Mouse (Mus musculus) kidney, postnatal 0 days (tissue): ENCODE data around the gene Tent4b. TPM values are rescaled to one million over a fixed set of nuclear protein-coding genes. Genes with fewer than 3 reads are reported as not detected.

Experiments
- ATAC-seq: fragments of 200-750 bp; cut with Nextera tagmentation; replicated peaks from 2 replicates; pipeline ENCODE4 v1.8.0; 2017; ENCODE audit warnings: low read depth, moderate number of reproducible peaks, moderate TSS enrichment, moderate library complexity; ENCODE audit not compliant: low FRiP score
- DNase-seq: peaks from one replicate; pipeline ENCODE4 v3.0.0-alpha.2; 2016; ENCODE audit warnings: low spot score
- H3K27ac ChIP-seq: fragments of 300-500 bp; sonication (generic); 2 replicates; pipeline ENCODE4 v1.5.1; 2014; ENCODE audit warnings: mild to moderate bottlenecking
- H3K27me3 ChIP-seq: fragments of 300-500 bp; sonication (generic); 2 replicates; pipeline ENCODE4 v1.6.1; 2014; ENCODE audit warnings: low read length, mixed read lengths; ENCODE audit not compliant: insufficient read depth
- H3K36me3 ChIP-seq: fragments of 300-500 bp; sonication (generic); 2 replicates; pipeline ENCODE4 v1.6.1; 2014; ENCODE audit warnings: low read length, mixed read lengths; ENCODE audit not compliant: insufficient read depth
- H3K4me1 ChIP-seq: fragments of 300-500 bp; sonication (generic); replicated peaks from 2 replicates; pipeline ENCODE4 v1.6.1; 2014; ENCODE audit warnings: antibody characterized with exemption, low read length, mixed read lengths; ENCODE audit not compliant: insufficient read depth
- H3K4me2 ChIP-seq: fragments of 300-500 bp; sonication (generic); 2 replicates; pipeline ENCODE4 v1.6.1; 2014; ENCODE audit warnings: mild to moderate bottlenecking, low read length, moderate library complexity, mixed read lengths
- H3K4me3 ChIP-seq: fragments of 300-500 bp; sonication (generic); replicated peaks from 2 replicates; pipeline ENCODE4 v1.5.1; 2014; ENCODE audit warnings: low read depth, low read length
- H3K9ac ChIP-seq: fragments of 300-500 bp; sonication (generic); 2 replicates; pipeline ENCODE4 v1.6.1; 2014; ENCODE audit warnings: low read depth, low read length
- H3K9me3 ChIP-seq: fragments of 300-500 bp; sonication (generic); replicated peaks from 2 replicates; pipeline ENCODE4 v1.6.1; 2016; ENCODE audit warnings: low read length, inconsistent platforms, mixed read lengths
- CTCF ChIP-seq: IDR thresholded peaks from 2 replicates; pipeline ENCODE4 v1.5.1; 2016; ENCODE audit warnings: antibody characterized with exemption, low read depth, mild to moderate bottlenecking, moderate library complexity
- WGBS: fragments of 180-500 bp; shearing (Covaris S2); extraction: QIAGEN DNeasy Blood & Tissue Kit; methylation state at CpG from one replicate; pipeline ENCODE4 v1.1.7; 2014; 5-methylcytosine and 5-hydroxymethylcytosine counted together
- polyA plus RNA-seq: library from polyadenylated mRNA; unstranded; fragments of >200 nt; fragmentation: Nextera tagmentation; extraction: Ambion mirVana; gene quantifications from 2 replicates; pipeline ENCODE4 v1.2.1, GENCODE M21; 2015

Tent4b gene
- polyA plus RNA-seq, 1 experiment from 2014 or later = 7.6 TPM

GRCm38 (mm10) chr8:88225358-88225757, 26.3 kb downstream of the Tent4b start:
- DNase-seq (no peak), ATAC-seq (no peak)
- H3K4me2 ChIP-seq = no peak overlapping the region
- no peaks in the 10 kb centered on the region for H3K9me3 ChIP-seq
- H3K4me1 ChIP-seq = peaks cover 11% of the 10 kb centered on the region
- WGBS = 70% methylated on average over 5 of the region's 5 CpGs
- no peak for TF ChIP-seq CTCF
- H3K27ac ChIP-seq = no peak overlapping the region
- H3K27me3 ChIP-seq = no peaks in the 10 kb centered on the region
- H3K9ac ChIP-seq = no peak overlapping the region
- no peaks in the 10 kb centered on the region for H3K36me3 ChIP-seq
- H3K4me3 ChIP-seq = no peak overlapping the region

- Histone ChIP-seq H3K27ac (no peak overlapping the region), H3K36me3 (no peaks in the 10 kb centered on the region), H3K4me1 (peaks cover 11% of the 10 kb centered on the region), H3K9ac (no peak overlapping the region), H3K4me3 (no peak overlapping the region), H3K27me3 (no peaks in the 10 kb centered on the region), H3K9me3 (no peaks in the 10 kb centered on the region), H3K4me2 (no peak overlapping the region)
- 48% methylated on average over 6 of the region's 6 CpGs for WGBS
- no peak for ATAC-seq
- DNase-seq = no peak
- no peak for TF ChIP-seq CTCF
Measured at GRCm38 (mm10) chr8:88227851-88228250, 28.8 kb downstream of the Tent4b start.

- ATAC-seq = no peak; the same call in 1 of the 2 replicates
- Histone ChIP-seq H3K9me3 (no peaks in the 10 kb centered on the region), H3K27ac (peak overlapping the region; percentile 31; the same call in 1 of the 2 replicates), H3K4me2 (peak overlapping the region; percentile 4; the same call in 1 of the 2 replicates), H3K9ac (no peak overlapping the region), H3K4me1 (peaks cover 11% of the 10 kb centered on the region), H3K27me3 (no peaks in the 10 kb centered on the region), H3K36me3 (no peaks in the 10 kb centered on the region), H3K4me3 (no peak overlapping the region)
- no peak for TF ChIP-seq CTCF
- DNase-seq = peak; percentile 71
- 38% methylated on average over 1 of the region's 1 CpGs for WGBS
Measured at GRCm38 (mm10) chr8:88228286-88228685, 29.3 kb downstream of the Tent4b start.

GRCm38 (mm10) chr8:88228800-88229199, 29.8 kb downstream of the Tent4b start:
- Histone ChIP-seq H3K27me3 (no peaks in the 10 kb centered on the region), H3K4me3 (no peak overlapping the region), H3K9ac (no peak overlapping the region), H3K27ac (peak overlapping the region; percentile 31; the same call in 1 of the 2 replicates), H3K36me3 (no peaks in the 10 kb centered on the region), H3K9me3 (no peaks in the 10 kb centered on the region), H3K4me1 (peaks cover 11% of the 10 kb centered on the region), H3K4me2 (peak overlapping the region; percentile 4; the same call in 1 of the 2 replicates)
- ATAC-seq (no peak), DNase-seq (peak; percentile 14)
- WGBS = 50% methylated on average over 1 of the region's 1 CpGs
- TF ChIP-seq CTCF = no peak

- Histone ChIP-seq H3K4me2 (no peak overlapping the region), H3K4me3 (no peak overlapping the region), H3K4me1 (no peaks in the 10 kb centered on the region), H3K27me3 (no peaks in the 10 kb centered on the region), H3K36me3 (no peaks in the 10 kb centered on the region), H3K9me3 (no peaks in the 10 kb centered on the region), H3K9ac (no peak overlapping the region), H3K27ac (no peak overlapping the region)
- DNase-seq (no peak), ATAC-seq (no peak)
- no peak for TF ChIP-seq CTCF
- 84% methylated on average over 2 of the region's 2 CpGs for WGBS
Measured at GRCm38 (mm10) chr8:88236666-88237065, 37.7 kb downstream of the Tent4b start.

GRCm38 (mm10) chr8:88237606-88238005, 38.6 kb downstream of the Tent4b start:
- WGBS = 54% methylated on average over 2 of the region's 2 CpGs
- ATAC-seq (no peak), DNase-seq (no peak)
- no peak for TF ChIP-seq CTCF
- Histone ChIP-seq H3K9ac (no peak overlapping the region), H3K36me3 (no peaks in the 10 kb centered on the region), H3K27ac (no peak overlapping the region), H3K27me3 (no peaks in the 10 kb centered on the region), H3K9me3 (no peaks in the 10 kb centered on the region), H3K4me3 (no peak overlapping the region), H3K4me2 (no peak overlapping the region), H3K4me1 (no peaks in the 10 kb centered on the region)

GRCm38 (mm10) chr8:88239277-88239676, 40.3 kb downstream of the Tent4b start:
- 87% methylated on average over 5 of the region's 5 CpGs for WGBS
- Histone ChIP-seq H3K27me3 (no peaks in the 10 kb centered on the region), H3K36me3 (no peaks in the 10 kb centered on the region), H3K4me2 (no peak overlapping the region), H3K27ac (no peak overlapping the region), H3K4me3 (no peak overlapping the region), H3K9me3 (no peaks in the 10 kb centered on the region), H3K9ac (no peak overlapping the region), H3K4me1 (no peaks in the 10 kb centered on the region)
- TF ChIP-seq CTCF = no peak
- ATAC-seq = no peak
- no peak for DNase-seq
